Mouse (Mus musculus): ENCODE data around the gene Ezh1. TPM values are rescaled to one million over a fixed set of nuclear protein-coding genes. Genes with fewer than 3 reads are reported as not detected.
A peak's percentile ranks its signal among the peaks of the same experiment; 100 is the strongest.

Ezh1 gene
- polyA plus RNA-seq, 1 experiment = 42.8 TPM

GRCm38 (mm10) chr11:101238071-101238647, 11.9 kb upstream of the Ezh1 start:
- no peak for TF ChIP-seq POLR2A (IDR thresholded peaks at IDR 0.05; ENCODE audit: insufficient read depth, low read length)
- TF ChIP-seq CTCF (IDR thresholded peaks at IDR 0.05; ENCODE audit: low read depth, low read length) = no peak
- TF ChIP-seq EP300 (IDR thresholded peaks at IDR 0.05; ENCODE audit: insufficient read depth, low read depth, low read length) = no peak

GRCm38 (mm10) chr11:101236782-101237181, 10.5 kb upstream of the Ezh1 start:
- no peak overlapping the region for H3K27ac ChIP-seq (ENCODE audit: insufficient read depth, low read length)
- TF ChIP-seq POLR2A (IDR thresholded peaks at IDR 0.05; ENCODE audit: insufficient read depth, low read length) (no peak), EP300 (IDR thresholded peaks at IDR 0.05; ENCODE audit: insufficient read depth, low read depth, low read length) (no peak), CTCF (IDR thresholded peaks at IDR 0.05; ENCODE audit: low read depth, low read length) (no peak)
- H3K27me3 ChIP-seq (ENCODE audit: control insufficient read depth, insufficient read depth, low read length, poor library complexity, severe bottlenecking) = no peaks in the 10 kb centered on the region
- H3K9ac ChIP-seq (ENCODE audit: low read depth, poor library complexity, severe bottlenecking) = no peak overlapping the region
- no peak overlapping the region for H3K4me3 ChIP-seq (ENCODE audit: low read depth, low read length)
- H3K36me3 ChIP-seq (ENCODE audit: control insufficient read depth, insufficient read depth, low read length, poor library complexity, severe bottlenecking) = no peaks in the 10 kb centered on the region
- H3K4me1 ChIP-seq (ENCODE audit: control insufficient read depth, insufficient read depth, low read length) = peaks cover 2% of the 10 kb centered on the region
- no peaks in the 10 kb centered on the region for H3K9me3 ChIP-seq (replicated peaks; ENCODE audit: control insufficient read depth, insufficient read depth, low read length, poor library complexity, severe bottlenecking)

More at GRCm38 (mm10) chr11:101238071-101238647, 11.9 kb upstream of the Ezh1 start:
- Histone ChIP-seq H3K9ac (ENCODE audit: low read depth, poor library complexity, severe bottlenecking) (no peak overlapping the region), H3K4me1 (ENCODE audit: control insufficient read depth, insufficient read depth, low read length) (no peaks in the 10 kb centered on the region), H3K36me3 (ENCODE audit: control insufficient read depth, insufficient read depth, low read length, poor library complexity, severe bottlenecking) (no peaks in the 10 kb centered on the region), H3K4me3 (ENCODE audit: low read depth, low read length) (no peak overlapping the region), H3K27ac (ENCODE audit: insufficient read depth, low read length) (no peak overlapping the region), H3K9me3 (replicated peaks; ENCODE audit: control insufficient read depth, insufficient read depth, low read length, poor library complexity, severe bottlenecking) (no peaks in the 10 kb centered on the region), H3K27me3 (ENCODE audit: control insufficient read depth, insufficient read depth, low read length, poor library complexity, severe bottlenecking) (no peaks in the 10 kb centered on the region)

- TF ChIP-seq EP300 (IDR thresholded peaks at IDR 0.05; ENCODE audit: insufficient read depth, low read depth, low read length) (no peak), CTCF (IDR thresholded peaks at IDR 0.05; ENCODE audit: low read depth, low read length) (no peak), POLR2A (IDR thresholded peaks at IDR 0.05; ENCODE audit: insufficient read depth, low read length) (no peak)
- Histone ChIP-seq H3K27ac (ENCODE audit: insufficient read depth, low read length) (no peak overlapping the region), H3K27me3 (ENCODE audit: control insufficient read depth, insufficient read depth, low read length, poor library complexity, severe bottlenecking) (no peaks in the 10 kb centered on the region), H3K9me3 (replicated peaks; ENCODE audit: control insufficient read depth, insufficient read depth, low read length, poor library complexity, severe bottlenecking) (no peaks in the 10 kb centered on the region), H3K9ac (ENCODE audit: low read depth, poor library complexity, severe bottlenecking) (no peak overlapping the region), H3K36me3 (ENCODE audit: control insufficient read depth, insufficient read depth, low read length, poor library complexity, severe bottlenecking) (no peaks in the 10 kb centered on the region), H3K4me3 (ENCODE audit: low read depth, low read length) (no peak overlapping the region), H3K4me1 (ENCODE audit: control insufficient read depth, insufficient read depth, low read length) (peaks cover 2% of the 10 kb centered on the region)
Observed at GRCm38 (mm10) chr11:101235429-101235828, 9.2 kb upstream of the Ezh1 start.

GRCm38 (mm10) chr11:101234124-101234523, 7.9 kb upstream of the Ezh1 start:
- peak overlapping the region; percentile 53 for H3K4me3 ChIP-seq (ENCODE audit: low read depth, low read length)
- no peak for TF ChIP-seq POLR2A (IDR thresholded peaks at IDR 0.05; ENCODE audit: insufficient read depth, low read length)
- no peak for TF ChIP-seq EP300 (IDR thresholded peaks at IDR 0.05; ENCODE audit: insufficient read depth, low read depth, low read length)
- TF ChIP-seq CTCF (IDR thresholded peaks at IDR 0.05; ENCODE audit: low read depth, low read length) = no peak

GRCm38 (mm10) chr11:101233240-101233639, 7.0 kb upstream of the Ezh1 start:
- peaks cover 3% of the 10 kb centered on the region for H3K4me1 ChIP-seq (ENCODE audit: control insufficient read depth, insufficient read depth, low read length)
- TF ChIP-seq CTCF (IDR thresholded peaks at IDR 0.05; ENCODE audit: low read depth, low read length) = no peak
- TF ChIP-seq POLR2A (IDR thresholded peaks at IDR 0.05; ENCODE audit: insufficient read depth, low read length) = no peak
- no peak for TF ChIP-seq EP300 (IDR thresholded peaks at IDR 0.05; ENCODE audit: insufficient read depth, low read depth, low read length)
- no peak overlapping the region for H3K27ac ChIP-seq (ENCODE audit: insufficient read depth, low read length)
- H3K9me3 ChIP-seq (replicated peaks; ENCODE audit: control insufficient read depth, insufficient read depth, low read length, poor library complexity, severe bottlenecking) = no peaks in the 10 kb centered on the region
- no peaks in the 10 kb centered on the region for H3K36me3 ChIP-seq (ENCODE audit: control insufficient read depth, insufficient read depth, low read length, poor library complexity, severe bottlenecking)
- no peak overlapping the region for H3K9ac ChIP-seq (ENCODE audit: low read depth, poor library complexity, severe bottlenecking)
- H3K4me3 ChIP-seq (ENCODE audit: low read depth, low read length) = no peak overlapping the region
- H3K27me3 ChIP-seq (ENCODE audit: control insufficient read depth, insufficient read depth, low read length, poor library complexity, severe bottlenecking) = no peaks in the 10 kb centered on the region

More at GRCm38 (mm10) chr11:101234124-101234523, 7.9 kb upstream of the Ezh1 start:
- H3K27ac ChIP-seq (ENCODE audit: insufficient read depth, low read length) = peak overlapping the region; percentile 70
- H3K36me3 ChIP-seq (ENCODE audit: control insufficient read depth, insufficient read depth, low read length, poor library complexity, severe bottlenecking) = no peaks in the 10 kb centered on the region
- H3K9ac ChIP-seq (ENCODE audit: low read depth, poor library complexity, severe bottlenecking) = no peak overlapping the region
- H3K9me3 ChIP-seq (replicated peaks; ENCODE audit: control insufficient read depth, insufficient read depth, low read length, poor library complexity, severe bottlenecking) = no peaks in the 10 kb centered on the region
- H3K4me1 ChIP-seq (ENCODE audit: control insufficient read depth, insufficient read depth, low read length) = peaks cover 3% of the 10 kb centered on the region
- H3K27me3 ChIP-seq (ENCODE audit: control insufficient read depth, insufficient read depth, low read length, poor library complexity, severe bottlenecking) = no peaks in the 10 kb centered on the region

- Histone ChIP-seq H3K9ac (ENCODE audit: low read depth, poor library complexity, severe bottlenecking) (peak overlapping the region; percentile 34; the same call in 1 of the 2 replicates), H3K27me3 (ENCODE audit: control insufficient read depth, insufficient read depth, low read length, poor library complexity, severe bottlenecking) (no peaks in the 10 kb centered on the region), H3K9me3 (replicated peaks; ENCODE audit: control insufficient read depth, insufficient read depth, low read length, poor library complexity, severe bottlenecking) (no peaks in the 10 kb centered on the region), H3K4me1 (ENCODE audit: control insufficient read depth, insufficient read depth, low read length) (peaks cover 3% of the 10 kb centered on the region), H3K27ac (ENCODE audit: insufficient read depth, low read length) (no peak overlapping the region), H3K4me3 (ENCODE audit: low read depth, low read length) (no peak overlapping the region), H3K36me3 (ENCODE audit: control insufficient read depth, insufficient read depth, low read length, poor library complexity, severe bottlenecking) (no peaks in the 10 kb centered on the region)
- TF ChIP-seq EP300 (IDR thresholded peaks at IDR 0.05; ENCODE audit: insufficient read depth, low read depth, low read length) = no peak
- TF ChIP-seq CTCF (IDR thresholded peaks at IDR 0.05; ENCODE audit: low read depth, low read length) = no peak
- no peak for TF ChIP-seq POLR2A (IDR thresholded peaks at IDR 0.05; ENCODE audit: insufficient read depth, low read length)
Observed at GRCm38 (mm10) chr11:101232010-101232839, 6.0 kb upstream of the Ezh1 start.

Data from ES-Bruce4 (cell line).